Mouse (Mus musculus) megakaryocyte, embryonic 14.5 days (primary cell): ENCODE results near the gene Yipf1.

Source experiments
- FLI1 ChIP-seq: IDR thresholded peaks from 2 replicates; pipeline ENCODE4 v1.6.1; 2012; ENCODE audit warnings: low read length, inconsistent platforms, mixed read lengths
- GATA1 ChIP-seq: IDR thresholded peaks from 3 replicates; pipeline ENCODE4 v1.6.1; 2012; ENCODE audit warnings: mixed read lengths, low read length, inconsistent platforms, borderline replicate concordance

- TF ChIP-seq GATA1: no peak
- TF ChIP-seq FLI1: no peak
Measured at GRCm38 (mm10) chr4:107314479-107314805, 279 bp downstream of the Yipf1 start.
